Mouse (Mus musculus) E14TG2a.4 (cell line): ENCODE results near the gene Tssc4.

Source experiments
- CTCF ChIP-seq: conservative IDR thresholded peaks from 2 replicates; pipeline ENCODE4 v1.5.1; 2014; ENCODE audit warnings: low read length
- NANOG ChIP-seq: IDR thresholded peaks from 2 replicates; pipeline ENCODE4 v1.6.1; 2014; ENCODE audit warnings: borderline replicate concordance, low read length, mixed read lengths

- TF ChIP-seq CTCF: no peak
- TF ChIP-seq NANOG: no peak
These were observed 10.8 kb upstream of the Tssc4 start for GRCm38 (mm10) chr7:143058221-143058697.
